Mouse (Mus musculus) MEL (cell line): ENCODE measurements around the gene Spop. TPM values are rescaled to one million over a fixed set of nuclear protein-coding genes. Genes with fewer than 3 reads are reported as not detected.

ENCODE experiments used
- DNase-seq: peaks from one replicate; pipeline ENCODE4 v3.0.0; 2011; ENCODE audit warnings: low read depth, low spot score
- H3K27ac ChIP-seq: 2 replicates; pipeline ENCODE4 v1.5.1; 2012; ENCODE audit warnings: low read depth, mild to moderate bottlenecking, control low read depth, low read length, moderate library complexity; ENCODE audit not compliant: control insufficient read depth
- H3K27me3 ChIP-seq, 2 experiments: fragments of 150-350 bp in 1 of 2; sonication (generic) in 1 of 2; 2 replicates each; pipeline ENCODE4 v1.6.1; 2012; ENCODE audit warnings: low read length in 2 of 2, mild to moderate bottlenecking in 2 of 2, improper control_type of control experiment in 1 of 2, moderate library complexity in 1 of 2; ENCODE audit not compliant: insufficient read depth in 2 of 2, control insufficient read depth in 1 of 2
- H3K36me3 ChIP-seq, 2 experiments: 2 replicates each; pipeline ENCODE4 v1.6.1; 2012 to 2014; ENCODE audit warnings: low read length in 2 of 2, improper control_type of control experiment in 1 of 2, inconsistent platforms in 1 of 2, mild to moderate bottlenecking in 1 of 2; ENCODE audit not compliant: insufficient read depth in 2 of 2, control insufficient read depth in 1 of 2
- H3K4me1 ChIP-seq, 2 experiments: fragments of 150-350 bp in 1 of 2; sonication (generic) in 1 of 2; 2 replicates each; pipeline ENCODE4 v1.6.1; 2012; ENCODE audit warnings: low read length in 2 of 2, improper control_type of control experiment in 1 of 2, mild to moderate bottlenecking in 1 of 2; ENCODE audit not compliant: insufficient read depth in 2 of 2, control insufficient read depth in 1 of 2
- H3K4me3 ChIP-seq, 2 experiments: fragments of 150-350 bp in 1 of 2; sonication (generic) in 1 of 2; 2 replicates each; pipeline ENCODE4 v1.5.1; 2012; ENCODE audit warnings: low read depth in 2 of 2, low read length in 2 of 2, mild to moderate bottlenecking in 2 of 2, moderate library complexity in 2 of 2, control low read depth in 1 of 2, improper control_type of control experiment in 1 of 2; ENCODE audit not compliant: control insufficient read depth in 1 of 2, insufficient read depth in 1 of 2
- H3K79me2 ChIP-seq: 2 replicates; pipeline ENCODE4 v1.6.1; 2012; ENCODE audit warnings: mild to moderate bottlenecking, low read length, moderate library complexity; ENCODE audit not compliant: control insufficient read depth, poor library complexity, insufficient read depth
- H3K9ac ChIP-seq: 2 replicates; pipeline ENCODE4 v1.6.1; 2012; ENCODE audit warnings: low read depth, mild to moderate bottlenecking, control low read depth, low read length, moderate library complexity; ENCODE audit not compliant: control insufficient read depth, poor library complexity, severe bottlenecking
- H3K9me3 ChIP-seq: fragments of 150-350 bp; sonication (generic); replicated peaks from 2 replicates; pipeline ENCODE4 v1.6.1; 2012; ENCODE audit warnings: mild to moderate bottlenecking, low read length, improper control_type of control experiment, moderate library complexity; ENCODE audit not compliant: insufficient read depth
- BHLHE40 ChIP-seq: IDR thresholded peaks from 2 replicates; pipeline ENCODE4 v1.6.1; 2012; ENCODE audit warnings: low read depth, mild to moderate bottlenecking, inconsistent platforms, low read length, improper control_type of control experiment, borderline replicate concordance
- CHD1 ChIP-seq: IDR thresholded peaks from 2 replicates; pipeline ENCODE4 v1.6.1; 2012; ENCODE audit warnings: low read depth, mild to moderate bottlenecking, inconsistent platforms, low read length, improper control_type of control experiment
- CTCF ChIP-seq, 3 experiments: IDR thresholded peaks in 2 of 3; conservative IDR thresholded peaks in 1 of 3; 2 replicates each; pipeline ENCODE4 v1.5.1; 2011 to 2012; ENCODE audit warnings: low read length in 3 of 3, low read depth in 2 of 3, mild to moderate bottlenecking in 2 of 3, improper control_type of control experiment in 1 of 3, inconsistent platforms in 1 of 3, mixed read lengths in 1 of 3, moderate library complexity in 1 of 3; ENCODE audit not compliant: control insufficient read depth in 1 of 3, insufficient read depth in 1 of 3, poor library complexity in 1 of 3, severe bottlenecking in 1 of 3
- E2F4 ChIP-seq: IDR thresholded peaks from 2 replicates; pipeline ENCODE4 v1.6.1; 2011; ENCODE audit warnings: low read depth, low read length, improper control_type of control experiment, borderline replicate concordance
- EP300 ChIP-seq, 2 experiments: IDR thresholded peaks; 2 replicates each; pipeline ENCODE4 v1.6.1; 2011; ENCODE audit warnings: improper control_type of control experiment in 2 of 2, low read length in 2 of 2, low read depth in 1 of 2, mild to moderate bottlenecking in 1 of 2
- HCFC1 ChIP-seq: IDR thresholded peaks from 2 replicates; pipeline ENCODE4 v1.6.1; 2012; ENCODE audit warnings: low read depth, mild to moderate bottlenecking, inconsistent platforms, low read length, improper control_type of control experiment, moderate library complexity
- JUND ChIP-seq: IDR thresholded peaks from 2 replicates; pipeline ENCODE4 v1.6.1; 2011; ENCODE audit warnings: low read depth, mild to moderate bottlenecking, improper control_type of control experiment, low read length
- KAT2A ChIP-seq: conservative IDR thresholded peaks from 2 replicates; pipeline ENCODE4 v1.6.1; 2012; ENCODE audit warnings: low read depth, low read length, improper control_type of control experiment, inconsistent platforms
- MAFK ChIP-seq: IDR thresholded peaks from 2 replicates; pipeline ENCODE4 v1.6.1; 2011; ENCODE audit warnings: low read depth, mild to moderate bottlenecking, low read length, improper control_type of control experiment, borderline replicate concordance
- MAX ChIP-seq: IDR thresholded peaks from 2 replicates; pipeline ENCODE4 v1.6.1; 2011; ENCODE audit warnings: low read length, improper control_type of control experiment
- MAZ ChIP-seq: IDR thresholded peaks from 2 replicates; pipeline ENCODE4 v1.6.1; 2012; ENCODE audit warnings: low read depth, mild to moderate bottlenecking, inconsistent platforms, low read length, improper control_type of control experiment
- MYC ChIP-seq: IDR thresholded peaks from 2 replicates; pipeline ENCODE4 v1.6.1; 2011; ENCODE audit warnings: low read depth, mild to moderate bottlenecking, low read length, improper control_type of control experiment, moderate library complexity
- NELFE ChIP-seq: IDR thresholded peaks from 2 replicates; pipeline ENCODE4 v1.6.1; 2011; ENCODE audit warnings: low read depth, low read length, improper control_type of control experiment
- NRF1 ChIP-seq: IDR thresholded peaks from 2 replicates; pipeline ENCODE4 v1.6.1; 2014; ENCODE audit warnings: low read depth, mild to moderate bottlenecking, inconsistent platforms, low read length, improper control_type of control experiment, moderate library complexity; ENCODE audit not compliant: poor library complexity, insufficient read depth, severe bottlenecking
- POLR2A ChIP-seq, 2 experiments: IDR thresholded peaks; 2 replicates each; pipeline ENCODE4 v1.6.1; 2011 to 2012; ENCODE audit warnings: low read length in 2 of 2, mild to moderate bottlenecking in 2 of 2, control low read depth in 1 of 2, improper control_type of control experiment in 1 of 2, low read depth in 1 of 2, moderate library complexity in 1 of 2; ENCODE audit not compliant: control insufficient read depth in 1 of 2, insufficient read depth in 1 of 2, poor library complexity in 1 of 2
- POLR2AphosphoS5 ChIP-seq: IDR thresholded peaks from 2 replicates; pipeline ENCODE4 v1.6.1; 2012; ENCODE audit warnings: low read depth, borderline replicate concordance, mild to moderate bottlenecking, inconsistent platforms, low read length, moderate library complexity, mixed read lengths
- RCOR1 ChIP-seq: IDR thresholded peaks from 2 replicates; pipeline ENCODE4 v1.6.1; 2012; ENCODE audit warnings: low read depth, mild to moderate bottlenecking, inconsistent platforms, low read length, improper control_type of control experiment
- SIN3A ChIP-seq: IDR thresholded peaks from 2 replicates; pipeline ENCODE4 v1.6.1; 2012; ENCODE audit warnings: low read length, improper control_type of control experiment, inconsistent platforms
- TAL1 ChIP-seq: IDR thresholded peaks from 2 replicates; pipeline ENCODE4 v1.6.1; 2012; ENCODE audit warnings: mild to moderate bottlenecking, inconsistent platforms, low read length, moderate library complexity, mixed read lengths
- TBP ChIP-seq: IDR thresholded peaks from 2 replicates; pipeline ENCODE4 v1.8.0; 2011; ENCODE audit warnings: low read depth, low read length, improper control_type of control experiment
- TCF12 ChIP-seq: IDR thresholded peaks from 2 replicates; pipeline ENCODE4 v1.6.1; 2014; ENCODE audit warnings: low read depth, mild to moderate bottlenecking, inconsistent platforms, low read length, improper control_type of control experiment, moderate library complexity
- UBTF ChIP-seq: IDR thresholded peaks from 2 replicates; pipeline ENCODE4 v1.6.1; 2012; ENCODE audit warnings: low read depth, mild to moderate bottlenecking, inconsistent platforms, low read length, improper control_type of control experiment, moderate library complexity, borderline replicate concordance; ENCODE audit not compliant: insufficient read depth
- USF1 ChIP-seq: IDR thresholded peaks from 2 replicates; pipeline ENCODE4 v1.6.1; 2014; ENCODE audit warnings: low read depth, mild to moderate bottlenecking, inconsistent platforms, low read length, improper control_type of control experiment, moderate library complexity
- USF2 ChIP-seq, 2 experiments: IDR thresholded peaks; 2 replicates each; pipeline ENCODE4 v1.6.1; 2011 to 2012; ENCODE audit warnings: improper control_type of control experiment in 2 of 2, low read length in 2 of 2, borderline replicate concordance in 1 of 2, inconsistent platforms in 1 of 2, low read depth in 1 of 2, mild to moderate bottlenecking in 1 of 2; ENCODE audit not compliant: insufficient read depth in 1 of 2
- ZKSCAN1 ChIP-seq: IDR thresholded peaks from 2 replicates; pipeline ENCODE4 v1.6.1; 2012; ENCODE audit warnings: low read depth, mild to moderate bottlenecking, inconsistent platforms, low read length, improper control_type of control experiment, moderate library complexity
- ZNF384 ChIP-seq: IDR thresholded peaks from 2 replicates; pipeline ENCODE4 v1.6.1; 2012; ENCODE audit warnings: low read depth, mild to moderate bottlenecking, inconsistent platforms, low read length, improper control_type of control experiment
- polyA plus RNA-seq, 2 experiments: library from polyadenylated mRNA; stranded (reverse) in 1 of 2; unstranded in 1 of 2; fragments of >175 nt in 1 of 2; fragments of >200 nt in 1 of 2; gene quantifications; 2 replicates each; pipeline versions ENCODE4 v1.2.1 to v1.2.4; 2012; ENCODE audit warnings: low replicate concordance in 2 of 2, low read depth in 1 of 2; ENCODE audit not compliant: insufficient read length in 2 of 2, insufficient read depth in 1 of 2, missing spikeins in 1 of 2
- total RNA-seq: library from RNA; depleted of rRNA; stranded (reverse); fragments of 300-350 nt; gene quantifications from 2 replicates; pipeline ENCODE4 v1.2.3, GENCODE M21; 2012

Gene Spop
- total and polyA plus RNA-seq, 3 experiments = 41.5 to 84.0 TPM; not detected in 1

- no peak for TF ChIP-seq ZKSCAN1
- TF ChIP-seq JUND = no peak
- no peak for TF ChIP-seq NRF1
- TF ChIP-seq MAX = no peak
- no peak for TF ChIP-seq CTCF (IDR thresholded peaks at IDR 0.05 in 2 of 3, conservative IDR thresholded peaks at IDR 0.05 in 1 of 3; ENCODE audit: control insufficient read depth in 1 of 3, insufficient read depth in 1 of 3, low read depth in 2 of 3, low read length in 3 of 3, poor library complexity in 1 of 3, severe bottlenecking in 1 of 3)
- TF ChIP-seq RCOR1 = no peak
- TF ChIP-seq POLR2A (IDR thresholded peaks at IDR 0.05; ENCODE audit: control insufficient read depth in 1 of 2, insufficient read depth in 1 of 2, low read depth in 1 of 2, low read length in 2 of 2, poor library complexity in 1 of 2) = no peak
- TF ChIP-seq MAFK = no peak
- no peak for TF ChIP-seq BHLHE40
- TF ChIP-seq SIN3A = no peak
- no peak for TF ChIP-seq MAZ
- no peak for TF ChIP-seq USF1
- no peak for TF ChIP-seq NELFE
- no peak for TF ChIP-seq TAL1
- no peak for TF ChIP-seq TCF12
- TF ChIP-seq ZNF384 = no peak
- no peak for TF ChIP-seq KAT2A
- TF ChIP-seq USF2 (IDR thresholded peaks at IDR 0.05; ENCODE audit: borderline replicate concordance in 1 of 2, insufficient read depth in 1 of 2, low read depth in 1 of 2, low read length in 2 of 2) = no peak
- no peak for TF ChIP-seq POLR2AphosphoS5
- no peak for TF ChIP-seq EP300 (IDR thresholded peaks at IDR 0.05; ENCODE audit: low read depth in 1 of 2, low read length in 2 of 2)
- Histone ChIP-seq H3K27ac (no peak overlapping the region), H3K79me2 (no peaks in the 10 kb centered on the region), H3K9me3 (no peaks in the 10 kb centered on the region), H3K27me3 (no peaks in the 10 kb centered on the region), H3K4me1 (no peaks in the 10 kb centered on the region), H3K4me3 (no peak overlapping the region), H3K9ac (no peak overlapping the region), H3K36me3 (peaks cover 0 to 19% of the 10 kb centered on the region in 2 experiments; a peak in 2 of 4 replicates)
- no peak for DNase-seq
Observed at GRCm38 (mm10) chr11:95467731-95468130, 53.9 kb downstream of the Spop start.

- Histone ChIP-seq H3K9ac (no peak overlapping the region), H3K79me2 (no peaks in the 10 kb centered on the region)
- TF ChIP-seq MYC (no peak), USF1 (no peak), TBP (no peak), BHLHE40 (no peak), E2F4 (no peak), UBTF (no peak), CTCF (IDR thresholded peaks at IDR 0.05 in 2 of 3, conservative IDR thresholded peaks at IDR 0.05 in 1 of 3; ENCODE audit: control insufficient read depth in 1 of 3, insufficient read depth in 1 of 3, low read depth in 2 of 3, low read length in 3 of 3, poor library complexity in 1 of 3, severe bottlenecking in 1 of 3) (no peak), HCFC1 (no peak), CHD1 (no peak), SIN3A (no peak), POLR2AphosphoS5 (no peak), RCOR1 (no peak), JUND (no peak), ZNF384 (no peak), NRF1 (no peak)
- TF ChIP-seq, all 39 proteins: peak for 0
- Histone ChIP-seq H3K9me3 (no peaks in the 10 kb centered on the region), H3K4me1 (no peaks in the 10 kb centered on the region), H3K27me3 (no peaks in the 10 kb centered on the region), H3K27ac (no peak overlapping the region), H3K36me3 (peaks cover 0 to 38% of the 10 kb centered on the region in 2 experiments; a peak in 2 of 4 replicates), H3K4me3 (no peak overlapping the region)
- DNase-seq = no peak
Observed at GRCm38 (mm10) chr11:95472942-95473341, 59.1 kb downstream of the Spop start.
